Mouse (Mus musculus) testis, adult 2 months (tissue): ENCODE data around the gene Rab3d.

Experiments used
- CTCF ChIP-seq: fragments of 200-500 bp; IDR thresholded peaks from 2 replicates; pipeline ENCODE4 v1.5.1; 2012; ENCODE audit warnings: low read depth, mild to moderate bottlenecking, inconsistent platforms, low read length, moderate library complexity; ENCODE audit not compliant: control insufficient read depth, insufficient read depth, insufficient replicate concordance
- POLR2A ChIP-seq: fragments of 200-500 bp; IDR thresholded peaks from 2 replicates; pipeline ENCODE4 v1.6.1; 2012; ENCODE audit warnings: low read depth, mild to moderate bottlenecking, inconsistent platforms, low read length, moderate library complexity; ENCODE audit not compliant: control insufficient read depth

GRCm38 (mm10) chr9:21955570-21956281, 37.7 kb upstream of the Rab3d start, which contains the start of gene Swsap1:
- TF ChIP-seq CTCF (no peak), POLR2A (peak; percentile 71; the same call in 1 of the 2 replicates)
